Mouse (Mus musculus) MEL (cell line): ENCODE measurements around the gene Klhl22.

ENCODE experiments used
- CHD2 ChIP-seq: IDR thresholded peaks from 2 replicates; pipeline ENCODE4 v1.6.1; 2011; ENCODE audit warnings: low read length, improper control_type of control experiment
- CTCF ChIP-seq, 3 experiments: IDR thresholded peaks in 2 of 3; conservative IDR thresholded peaks in 1 of 3; 2 replicates each; pipeline ENCODE4 v1.5.1; 2011 to 2012; ENCODE audit warnings: low read length in 3 of 3, low read depth in 2 of 3, mild to moderate bottlenecking in 2 of 3, improper control_type of control experiment in 1 of 3, inconsistent platforms in 1 of 3, mixed read lengths in 1 of 3, moderate library complexity in 1 of 3; ENCODE audit not compliant: control insufficient read depth in 1 of 3, insufficient read depth in 1 of 3, poor library complexity in 1 of 3, severe bottlenecking in 1 of 3
- E2F4 ChIP-seq: IDR thresholded peaks from 2 replicates; pipeline ENCODE4 v1.6.1; 2011; ENCODE audit warnings: low read depth, low read length, improper control_type of control experiment, borderline replicate concordance
- EP300 ChIP-seq, 2 experiments: IDR thresholded peaks; 2 replicates each; pipeline ENCODE4 v1.6.1; 2011; ENCODE audit warnings: improper control_type of control experiment in 2 of 2, low read length in 2 of 2, low read depth in 1 of 2, mild to moderate bottlenecking in 1 of 2
- GABPA ChIP-seq: IDR thresholded peaks from 2 replicates; pipeline ENCODE4 v1.6.1; 2012; ENCODE audit warnings: low read depth, mild to moderate bottlenecking, inconsistent platforms, low read length, improper control_type of control experiment, moderate library complexity
- GATA1 ChIP-seq: IDR thresholded peaks from 2 replicates; pipeline ENCODE4 v1.6.1; 2011; ENCODE audit warnings: low read depth, low read length, improper control_type of control experiment
- HCFC1 ChIP-seq: IDR thresholded peaks from 2 replicates; pipeline ENCODE4 v1.6.1; 2012; ENCODE audit warnings: low read depth, mild to moderate bottlenecking, inconsistent platforms, low read length, improper control_type of control experiment, moderate library complexity
- JUND ChIP-seq: IDR thresholded peaks from 2 replicates; pipeline ENCODE4 v1.6.1; 2011; ENCODE audit warnings: low read depth, mild to moderate bottlenecking, improper control_type of control experiment, low read length
- NRF1 ChIP-seq: IDR thresholded peaks from 2 replicates; pipeline ENCODE4 v1.6.1; 2014; ENCODE audit warnings: low read depth, mild to moderate bottlenecking, inconsistent platforms, low read length, improper control_type of control experiment, moderate library complexity; ENCODE audit not compliant: poor library complexity, insufficient read depth, severe bottlenecking
- POLR2A ChIP-seq, 2 experiments: IDR thresholded peaks; 2 replicates each; pipeline ENCODE4 v1.6.1; 2011 to 2012; ENCODE audit warnings: low read length in 2 of 2, mild to moderate bottlenecking in 2 of 2, control low read depth in 1 of 2, improper control_type of control experiment in 1 of 2, low read depth in 1 of 2, moderate library complexity in 1 of 2; ENCODE audit not compliant: control insufficient read depth in 1 of 2, insufficient read depth in 1 of 2, poor library complexity in 1 of 2
- SIN3A ChIP-seq: IDR thresholded peaks from 2 replicates; pipeline ENCODE4 v1.6.1; 2012; ENCODE audit warnings: low read length, improper control_type of control experiment, inconsistent platforms
- TAL1 ChIP-seq: IDR thresholded peaks from 2 replicates; pipeline ENCODE4 v1.6.1; 2012; ENCODE audit warnings: mild to moderate bottlenecking, inconsistent platforms, low read length, moderate library complexity, mixed read lengths
- TBP ChIP-seq: IDR thresholded peaks from 2 replicates; pipeline ENCODE4 v1.8.0; 2011; ENCODE audit warnings: low read depth, low read length, improper control_type of control experiment
- ZC3H11A ChIP-seq: IDR thresholded peaks from 2 replicates; pipeline ENCODE4 v1.6.1; 2012; ENCODE audit warnings: low read depth, mild to moderate bottlenecking, inconsistent platforms, low read length, improper control_type of control experiment

DNA sequence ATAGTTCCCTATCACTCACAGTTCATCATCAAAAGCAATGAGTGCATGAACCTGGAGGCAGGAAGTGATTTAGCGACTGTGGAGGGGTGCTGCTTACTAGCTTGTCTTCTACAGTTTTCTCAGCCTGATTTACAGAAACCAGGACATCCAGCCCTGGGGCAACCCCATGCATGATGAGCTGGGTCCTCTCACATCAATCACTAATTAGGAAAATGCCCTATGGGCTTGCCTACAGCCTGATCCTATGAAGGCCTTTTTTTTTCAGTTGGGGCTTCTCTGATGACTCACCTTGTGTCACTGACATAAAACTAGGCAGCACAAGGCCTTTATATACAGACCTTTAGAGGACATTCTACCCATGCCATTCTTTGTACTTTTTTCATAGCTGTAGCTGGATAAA lies 20.3 kb downstream of the Klhl22 start:
- no peak for TF ChIP-seq POLR2A (IDR thresholded peaks at IDR 0.05; ENCODE audit: control insufficient read depth in 1 of 2, insufficient read depth in 1 of 2, low read depth in 1 of 2, low read length in 2 of 2, poor library complexity in 1 of 2)
- no peak for TF ChIP-seq SIN3A
- TF ChIP-seq CTCF (IDR thresholded peaks at IDR 0.05 in 2 of 3, conservative IDR thresholded peaks at IDR 0.05 in 1 of 3; ENCODE audit: control insufficient read depth in 1 of 3, insufficient read depth in 1 of 3, low read depth in 2 of 3, low read length in 3 of 3, poor library complexity in 1 of 3, severe bottlenecking in 1 of 3), result no peak
- TF ChIP-seq E2F4, result no peak
- no peak for TF ChIP-seq TBP
- TF ChIP-seq EP300 (IDR thresholded peaks at IDR 0.05; ENCODE audit: low read depth in 1 of 2, low read length in 2 of 2), result no peak
- TF ChIP-seq CHD2, result no peak
- no peak for TF ChIP-seq TAL1
- TF ChIP-seq ZC3H11A, result no peak
- TF ChIP-seq NRF1, result no peak
- TF ChIP-seq GATA1, result no peak
- TF ChIP-seq JUND, result no peak
- TF ChIP-seq GABPA, result no peak
- TF ChIP-seq HCFC1, result no peak
